Mouse (Mus musculus) liver, postnatal 0 days (tissue): ENCODE measurements around the gene Ucp3. TPM values are rescaled to one million over a fixed set of nuclear protein-coding genes. Genes with fewer than 3 reads are reported as not detected.

Source experiments
- ATAC-seq: fragments of 200-750 bp; cut with Nextera tagmentation; 2 replicates; pipeline ENCODE4 v1.8.0; 2017; ENCODE audit warnings: mild to moderate bottlenecking, moderate library complexity
- DNase-seq: peaks from one replicate; pipeline ENCODE4 v3.0.0-alpha.2; 2016
- H3K27ac ChIP-seq: fragments of 300-500 bp; sonication (generic); 2 replicates; pipeline ENCODE4 v1.5.1; 2014; ENCODE audit warnings: antibody characterized with exemption, moderate library complexity, mild to moderate bottlenecking, low read depth
- H3K27me3 ChIP-seq: fragments of 300-500 bp; sonication (generic); 2 replicates; pipeline ENCODE4 v1.6.1; 2014; ENCODE audit warnings: low read length, control low read depth, mixed read lengths; ENCODE audit not compliant: insufficient read depth
- H3K36me3 ChIP-seq: fragments of 300-500 bp; sonication (generic); replicated peaks from 2 replicates; pipeline ENCODE4 v1.6.1; 2014; ENCODE audit warnings: mild to moderate bottlenecking, control low read depth, low read length, moderate library complexity, mixed read lengths; ENCODE audit not compliant: insufficient read depth
- H3K4me1 ChIP-seq: fragments of 300-500 bp; sonication (generic); 2 replicates; pipeline ENCODE4 v1.6.1; 2014; ENCODE audit warnings: antibody characterized with exemption, mild to moderate bottlenecking, control low read depth; ENCODE audit not compliant: insufficient read depth
- H3K4me2 ChIP-seq: fragments of 300-500 bp; sonication (generic); 2 replicates; pipeline ENCODE4 v1.6.1; 2014; ENCODE audit warnings: low read depth, mild to moderate bottlenecking, low read length, moderate library complexity, mixed read lengths
- H3K4me3 ChIP-seq: fragments of 300-500 bp; sonication (generic); 2 replicates; pipeline ENCODE4 v1.5.1; 2014; ENCODE audit warnings: low read depth, low read length
- H3K9ac ChIP-seq: fragments of 300-500 bp; sonication (generic); replicated peaks from 2 replicates; pipeline ENCODE4 v1.6.1; 2014; ENCODE audit warnings: mild to moderate bottlenecking, moderate library complexity
- H3K9me3 ChIP-seq: fragments of 300-500 bp; sonication (generic); 2 replicates; pipeline ENCODE4 v1.6.1; 2016; ENCODE audit warnings: mild to moderate bottlenecking, control low read depth, low read length, mixed read lengths
- CTCF ChIP-seq: sonication (generic); IDR thresholded peaks from 2 replicates; pipeline ENCODE4 v1.5.1; 2016; ENCODE audit warnings: antibody characterized with exemption, low read depth
- EP300 ChIP-seq: IDR thresholded peaks from 2 replicates; pipeline ENCODE4 v1.6.1; 2016; ENCODE audit warnings: antibody characterized with exemption, low read depth, mild to moderate bottlenecking
- WGBS: fragments of 180-500 bp; shearing (Covaris S2); extraction: QIAGEN DNeasy Blood & Tissue Kit; methylation state at CpG from one replicate; pipeline ENCODE4 v1.1.7; 2014; ENCODE audit not compliant: insufficient replicate concordance; 5-methylcytosine and 5-hydroxymethylcytosine counted together
- polyA plus RNA-seq: library from polyadenylated mRNA; unstranded; fragments of >200 nt; fragmentation: Nextera tagmentation; extraction: Ambion mirVana; gene quantifications from 2 replicates; pipeline ENCODE4 v1.2.1, GENCODE M21; 2015

The Ucp3 gene
- polyA plus RNA-seq, 1 experiment from 2014 or later: 0.08 TPM

DNA sequence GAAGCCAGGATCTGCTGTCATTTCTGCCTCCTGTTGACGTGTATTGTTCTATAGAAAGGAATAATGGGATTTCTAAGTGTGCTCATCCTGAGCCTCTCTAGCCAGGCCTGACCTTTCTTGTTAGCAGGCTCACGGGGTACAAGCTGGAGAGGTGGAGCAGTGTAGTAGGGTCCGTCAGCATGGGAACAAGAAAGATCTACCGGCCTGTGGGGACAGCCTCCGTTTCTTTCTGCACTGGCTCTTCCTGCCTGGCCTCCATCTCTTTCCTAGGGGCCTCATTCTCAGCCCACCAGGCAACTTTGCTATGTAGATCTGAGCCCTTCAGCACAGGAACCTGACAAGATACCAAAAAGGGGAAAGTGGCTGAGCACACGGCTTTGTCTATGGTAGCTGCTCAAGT is 4.0 kb upstream of the Ucp3 start:
- H3K4me2 ChIP-seq: no peak overlapping the region
- DNase-seq: no peak
- no peak for TF ChIP-seq EP300
- TF ChIP-seq CTCF: no peak
- no peaks in the 10 kb centered on the region for H3K27me3 ChIP-seq
- 92% methylated on average over 6 of the region's 6 CpGs for WGBS
- H3K9ac ChIP-seq: no peak overlapping the region
- H3K9me3 ChIP-seq: no peaks in the 10 kb centered on the region
- no peak for ATAC-seq
- peaks cover 50% of the 10 kb centered on the region for H3K4me1 ChIP-seq
- H3K36me3 ChIP-seq: peaks cover 22% of the 10 kb centered on the region
- no peak overlapping the region for H3K4me3 ChIP-seq
- peak overlapping the region; percentile 94 for H3K27ac ChIP-seq

DNA sequence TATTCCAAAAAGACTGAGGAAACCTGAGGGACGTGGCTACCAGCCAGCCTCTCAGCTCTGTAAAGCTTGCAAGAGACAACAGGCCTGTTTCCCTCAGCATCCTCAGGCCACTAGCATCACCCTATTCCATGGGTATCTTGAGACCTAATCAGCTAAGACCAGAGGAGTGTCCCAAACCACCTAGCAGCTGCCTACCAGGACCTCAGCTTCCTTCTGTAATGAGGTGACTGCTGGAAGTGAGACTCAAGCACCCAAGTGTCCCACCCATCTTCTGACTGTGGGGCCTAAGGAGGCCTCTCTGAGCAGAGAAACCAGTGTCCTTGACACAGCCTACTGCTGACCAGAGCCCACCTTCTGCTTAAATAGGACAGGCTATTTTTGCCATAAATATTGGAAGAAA is 3.3 kb upstream of the Ucp3 start:
- Histone ChIP-seq H3K4me3 (no peak overlapping the region), H3K4me1 (peaks cover 43% of the 10 kb centered on the region), H3K9ac (no peak overlapping the region), H3K9me3 (no peaks in the 10 kb centered on the region), H3K36me3 (peaks cover 16% of the 10 kb centered on the region), H3K27ac (0 out of 2 replicates have a peak overlapping the region, but pooled peaks have one; percentile 36), H3K4me2 (no peak overlapping the region), H3K27me3 (no peaks in the 10 kb centered on the region)
- no peak for ATAC-seq
- no peak for DNase-seq
- TF ChIP-seq EP300: no peak
- TF ChIP-seq CTCF: no peak
- 88% methylated on average over 1 of the region's 1 CpGs for WGBS

DNA sequence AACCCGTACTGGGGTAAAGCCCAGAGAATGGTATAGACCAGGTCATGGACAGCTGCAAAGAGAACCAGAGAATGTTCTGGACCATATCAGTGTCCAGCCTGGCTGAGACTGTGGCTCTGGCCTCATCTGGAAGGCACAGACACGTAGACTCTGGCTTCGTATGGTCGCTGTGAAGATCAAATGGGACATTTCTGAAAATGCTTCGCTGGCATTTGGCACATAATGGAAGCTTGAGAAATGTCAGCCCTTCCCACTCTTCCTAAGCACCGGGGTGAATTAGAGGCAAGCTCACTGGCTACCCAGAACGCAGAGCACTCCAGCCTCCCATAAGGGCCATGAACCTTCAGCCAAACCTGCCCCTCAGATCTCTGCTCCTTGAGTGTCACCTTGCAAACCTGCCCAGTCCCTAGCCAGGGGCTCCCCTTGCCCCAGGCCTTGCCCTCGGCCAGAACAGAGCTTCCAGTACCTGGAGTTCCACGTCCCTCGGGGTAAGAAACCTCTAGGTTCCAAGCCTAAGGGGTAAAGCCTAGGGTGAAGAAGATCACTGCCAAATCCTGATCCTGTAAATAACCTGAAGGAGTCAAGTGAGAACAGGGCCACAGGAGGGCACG is 1.9 kb upstream of the Ucp3 start:
- no peaks in the 10 kb centered on the region for H3K9me3 ChIP-seq
- no peak for ATAC-seq
- TF ChIP-seq EP300: no peak
- TF ChIP-seq CTCF: no peak
- peaks cover 36% of the 10 kb centered on the region for H3K4me1 ChIP-seq
- no peak overlapping the region for H3K9ac ChIP-seq
- H3K27me3 ChIP-seq: no peaks in the 10 kb centered on the region
- DNase-seq: no peak
- no peak overlapping the region for H3K4me2 ChIP-seq
- H3K36me3 ChIP-seq: peaks cover 16% of the 10 kb centered on the region
- no peak overlapping the region for H3K27ac ChIP-seq
- H3K4me3 ChIP-seq: no peak overlapping the region
- WGBS: 88% methylated on average over 11 of the region's 11 CpGs

DNA sequence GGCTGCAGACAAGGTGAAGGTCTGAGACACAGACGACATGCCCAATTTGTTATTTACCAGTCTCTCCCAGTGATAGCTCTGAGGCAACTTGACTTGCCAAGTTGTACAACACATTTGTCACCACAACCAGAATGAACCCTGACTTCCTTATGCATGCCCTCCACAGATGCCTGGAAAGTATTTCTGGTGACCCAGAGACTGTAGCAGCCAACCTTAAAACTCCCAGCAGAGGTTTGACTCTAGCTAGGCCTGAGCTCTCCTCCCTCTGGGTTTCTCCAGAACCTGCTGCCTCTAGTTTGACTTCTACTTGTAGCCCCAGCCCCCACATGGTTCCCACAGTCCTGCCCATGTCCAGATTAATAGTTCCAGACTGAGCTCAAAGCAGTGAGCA is 1.4 kb upstream of the Ucp3 start:
- Histone ChIP-seq H3K4me2 (no peak overlapping the region), H3K36me3 (peaks cover 16% of the 10 kb centered on the region), H3K27me3 (no peaks in the 10 kb centered on the region), H3K4me1 (peaks cover 32% of the 10 kb centered on the region), H3K27ac (no peak overlapping the region), H3K9ac (no peak overlapping the region), H3K4me3 (no peak overlapping the region), H3K9me3 (no peaks in the 10 kb centered on the region)
- 80% methylated on average over 1 of the region's 1 CpGs for WGBS
- ATAC-seq (no peak), DNase-seq (no peak)
- TF ChIP-seq EP300 (no peak), CTCF (no peak)

DNA sequence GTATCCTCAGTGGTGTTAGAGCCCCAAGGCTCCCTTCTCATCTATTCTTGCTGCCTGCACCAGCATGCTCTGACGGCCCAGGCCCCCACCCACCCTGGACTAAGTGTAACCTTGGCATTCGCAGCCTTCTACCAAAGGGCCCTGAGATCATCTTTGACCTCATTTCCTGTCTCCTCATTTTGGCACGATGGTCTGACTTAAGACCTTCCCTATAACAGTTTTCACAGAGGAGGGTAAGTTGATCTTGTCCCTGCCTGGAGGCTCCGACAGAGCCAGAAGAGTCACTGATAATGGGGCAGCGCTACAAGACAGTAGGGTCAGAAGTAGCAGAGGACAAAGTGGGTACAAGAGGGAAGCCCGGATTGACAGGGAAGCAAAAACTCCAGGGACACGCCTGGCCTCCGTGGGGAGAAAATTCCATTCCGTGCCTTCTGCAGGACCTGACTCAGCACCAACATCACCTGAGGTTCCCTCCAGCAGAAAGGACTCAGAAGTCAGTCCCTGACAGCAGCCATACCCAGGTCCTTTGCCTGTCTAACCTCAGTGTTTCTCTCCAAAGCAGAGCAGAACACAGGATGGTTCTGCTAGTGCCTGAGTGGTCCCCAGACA is 1.2 kb downstream of the Ucp3 start:
- Histone ChIP-seq H3K9me3 (no peaks in the 10 kb centered on the region), H3K9ac (no peak overlapping the region)
- no peak for DNase-seq

DNA sequence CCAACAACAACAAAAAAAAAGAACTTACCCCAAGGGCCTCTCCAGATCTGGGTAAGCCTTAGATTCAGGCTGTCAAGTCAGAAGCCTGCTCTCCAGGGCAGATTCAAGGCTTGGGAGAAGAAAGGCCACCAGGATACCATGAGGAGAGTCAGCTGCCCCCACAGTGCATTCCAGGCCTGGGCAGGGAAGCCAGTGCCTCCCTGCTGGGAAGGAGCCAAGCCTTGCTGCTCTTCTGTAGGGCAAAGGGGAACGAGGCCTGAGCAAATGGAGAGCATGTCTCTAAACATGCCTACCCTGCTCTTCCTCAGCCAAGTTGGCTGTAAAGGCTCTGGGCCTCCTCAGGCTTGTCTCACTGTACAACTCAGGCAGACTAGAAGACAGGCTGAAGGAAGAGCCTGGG is 1.9 kb downstream of the Ucp3 start:
- ATAC-seq: peak; percentile 80
- Histone ChIP-seq H3K27ac (no peak overlapping the region; the same call in 1 of the 2 replicates), H3K4me1 (peaks cover 5% of the 10 kb centered on the region), H3K9ac (no peak overlapping the region), H3K36me3 (peaks cover 7% of the 10 kb centered on the region), H3K27me3 (no peaks in the 10 kb centered on the region), H3K9me3 (no peaks in the 10 kb centered on the region), H3K4me2 (no peak overlapping the region), H3K4me3 (no peak overlapping the region)
- peak; percentile 60 for DNase-seq
- no peak for TF ChIP-seq EP300
- TF ChIP-seq CTCF: no peak
- WGBS: 29% methylated on average over 1 of the region's 1 CpGs

More for the DNA sequence above, 1.2 kb downstream of the Ucp3 start:
- Histone ChIP-seq H3K4me3 (no peak overlapping the region), H3K27ac (no peak overlapping the region), H3K4me1 (peaks cover 11% of the 10 kb centered on the region), H3K27me3 (no peaks in the 10 kb centered on the region), H3K36me3 (peaks cover 14% of the 10 kb centered on the region), H3K4me2 (no peak overlapping the region)
- no peak for ATAC-seq
- TF ChIP-seq EP300 (no peak), CTCF (no peak)
- 67% methylated on average over 9 of the region's 9 CpGs for WGBS
